Mouse (Mus musculus) embryonic facial prominence, embryonic 11.5 days (tissue): Measurements from ENCODE around the gene Tmem38b. TPM values are rescaled to one million over a fixed set of nuclear protein-coding genes. Genes with fewer than 3 reads are reported as not detected.

Experiments used
- ATAC-seq: fragments of 200-750 bp; cut with Nextera tagmentation; replicated peaks from 2 replicates; pipeline ENCODE4 v1.8.0; 2017; ENCODE audit warnings: low read depth; ENCODE audit not compliant: insufficient number of reproducible peaks, low FRiP score, low TSS enrichment
- DNase-seq: peaks from one replicate; pipeline ENCODE4 v3.0.0-alpha.2; 2015; ENCODE audit warnings: low spot score
- H3K27ac ChIP-seq: fragments of 300-500 bp; sonication (generic); replicated peaks from 2 replicates; pipeline ENCODE4 v1.5.1; 2014; ENCODE audit warnings: mild to moderate bottlenecking, low read depth, low read length, control low read depth
- H3K27me3 ChIP-seq: fragments of 300-500 bp; sonication (generic); 2 replicates; pipeline ENCODE4 v1.6.1; 2014; ENCODE audit warnings: mild to moderate bottlenecking, low read length, moderate library complexity, mixed read lengths; ENCODE audit not compliant: control insufficient read depth, insufficient read depth
- H3K36me3 ChIP-seq: fragments of 300-500 bp; sonication (generic); replicated peaks from 2 replicates; pipeline ENCODE4 v1.6.1; 2014; ENCODE audit warnings: low read depth, mild to moderate bottlenecking, low read length, moderate library complexity, mixed read lengths; ENCODE audit not compliant: control insufficient read depth, insufficient read depth
- H3K4me1 ChIP-seq: fragments of 300-500 bp; sonication (generic); 2 replicates; pipeline ENCODE4 v1.6.1; 2014; ENCODE audit warnings: low read length, mixed read lengths; ENCODE audit not compliant: control insufficient read depth, insufficient read depth
- H3K4me2 ChIP-seq: fragments of 300-500 bp; sonication (generic); 2 replicates; pipeline ENCODE4 v1.6.1; 2014; ENCODE audit warnings: low read depth, mild to moderate bottlenecking, control low read depth, low read length, moderate library complexity
- H3K4me3 ChIP-seq: fragments of 300-500 bp; sonication (generic); 2 replicates; pipeline ENCODE4 v1.5.1; 2014; ENCODE audit warnings: low read depth, low read length, control low read depth
- H3K9ac ChIP-seq: fragments of 300-500 bp; sonication (generic); replicated peaks from 2 replicates; pipeline ENCODE4 v1.6.1; 2014; ENCODE audit warnings: mild to moderate bottlenecking, control low read depth, low read length
- H3K9me3 ChIP-seq: fragments of 300-500 bp; sonication (generic); replicated peaks from 2 replicates; pipeline ENCODE4 v1.6.1; 2016; ENCODE audit warnings: mild to moderate bottlenecking, low read length, inconsistent platforms, mixed read lengths; ENCODE audit not compliant: control insufficient read depth
- WGBS: fragments of 180-500 bp; shearing (Covaris S2); extraction: QIAGEN DNeasy Blood & Tissue Kit; methylation state at CpG from one replicate; pipeline ENCODE4 v1.1.7; 2014; 5-methylcytosine and 5-hydroxymethylcytosine counted together
- polyA plus RNA-seq: library from polyadenylated mRNA; unstranded; fragments of >200 nt; fragmentation: Nextera tagmentation; extraction: Ambion mirVana; gene quantifications from 2 replicates; pipeline ENCODE4 v1.2.1, GENCODE M21; 2014

The Tmem38b gene
- polyA plus RNA-seq, 1 experiment from 2014 or later: 9.6 TPM

- no peak overlapping the region for H3K4me3 ChIP-seq
- H3K27ac ChIP-seq: no peak overlapping the region
- H3K4me1 ChIP-seq: no peaks in the 10 kb centered on the region
- no peak for DNase-seq
- ATAC-seq: no peak
- no peaks in the 10 kb centered on the region for H3K9me3 ChIP-seq
- H3K36me3 ChIP-seq: no peaks in the 10 kb centered on the region
- 94% methylated on average over 8 of the region's 8 CpGs for WGBS
- no peak overlapping the region for H3K9ac ChIP-seq
- no peaks in the 10 kb centered on the region for H3K27me3 ChIP-seq
- H3K4me2 ChIP-seq: no peak overlapping the region
Measured at GRCm38 (mm10) chr4:53848816-53849215, 23.0 kb downstream of the Tmem38b start.

GRCm38 (mm10) chr4:53849804-53850203 is 24.0 kb downstream of the Tmem38b start:
- Histone ChIP-seq H3K36me3 (no peaks in the 10 kb centered on the region), H3K4me1 (no peaks in the 10 kb centered on the region), H3K4me2 (no peak overlapping the region), H3K27me3 (no peaks in the 10 kb centered on the region), H3K27ac (no peak overlapping the region), H3K4me3 (no peak overlapping the region), H3K9ac (no peak overlapping the region), H3K9me3 (no peaks in the 10 kb centered on the region)
- no CpG with 5 or more reads among the region's 1 CpGs for WGBS
- no peak for DNase-seq
- ATAC-seq: no peak

GRCm38 (mm10) chr4:53853333-53853732 is 27.5 kb downstream of the Tmem38b start:
- 100% methylated on average over 1 of the region's 1 CpGs for WGBS
- H3K27ac ChIP-seq: no peak overlapping the region
- no peak overlapping the region for H3K4me3 ChIP-seq
- no peaks in the 10 kb centered on the region for H3K4me1 ChIP-seq
- H3K27me3 ChIP-seq: no peaks in the 10 kb centered on the region
- no peak for ATAC-seq
- no peak overlapping the region for H3K4me2 ChIP-seq
- H3K9me3 ChIP-seq: no peaks in the 10 kb centered on the region
- no peak overlapping the region for H3K9ac ChIP-seq
- no peaks in the 10 kb centered on the region for H3K36me3 ChIP-seq
- no peak for DNase-seq

DNA sequence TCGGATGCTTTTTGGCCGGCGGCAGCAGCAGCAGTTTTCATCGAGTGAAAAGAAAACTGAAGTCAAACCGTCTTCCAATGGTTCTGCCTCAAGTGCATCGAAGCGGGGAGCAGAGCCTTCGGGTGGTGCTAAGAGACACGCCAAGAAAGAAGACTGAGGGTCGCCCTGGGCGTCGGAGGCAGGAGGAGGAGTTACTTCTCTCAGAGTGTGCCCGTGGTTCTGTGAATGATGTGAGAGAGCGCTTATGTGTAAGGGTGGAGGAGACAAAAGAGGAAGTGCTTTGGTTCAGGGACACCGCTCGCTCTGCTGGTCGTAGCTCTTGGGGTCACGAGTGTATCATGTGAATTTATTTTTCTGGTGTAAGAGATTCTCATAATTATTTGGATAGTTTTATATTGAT is 34.1 kb downstream of the Tmem38b start:
- Histone ChIP-seq H3K27me3 (no peaks in the 10 kb centered on the region), H3K4me1 (no peaks in the 10 kb centered on the region), H3K4me2 (no peak overlapping the region), H3K36me3 (no peaks in the 10 kb centered on the region), H3K4me3 (no peak overlapping the region), H3K9ac (no peak overlapping the region), H3K9me3 (no peaks in the 10 kb centered on the region), H3K27ac (no peak overlapping the region)
- ATAC-seq (no peak), DNase-seq (no peak)
- WGBS: 41% methylated on average over 18 of the region's 18 CpGs

DNA sequence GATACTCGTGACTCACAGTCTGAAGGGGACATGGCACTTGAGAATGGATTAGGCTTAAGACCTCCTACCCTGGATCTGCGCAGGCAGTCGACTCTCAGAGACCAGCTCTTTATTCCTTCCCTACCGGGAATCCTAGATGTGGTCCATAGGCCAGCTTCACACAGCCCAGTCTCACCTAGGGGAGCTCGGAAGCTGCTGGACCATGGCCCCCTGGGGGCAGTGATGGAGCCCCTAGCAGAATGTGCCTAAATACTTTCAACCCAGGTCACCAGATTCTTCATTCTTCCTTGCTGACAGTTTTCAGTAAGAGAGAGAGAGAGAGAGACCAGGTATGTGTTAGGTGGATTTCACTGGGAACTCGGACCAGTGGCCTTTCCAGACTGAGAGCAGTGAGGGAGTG is 36.3 kb downstream of the Tmem38b start:
- no peaks in the 10 kb centered on the region for H3K27me3 ChIP-seq
- H3K4me3 ChIP-seq: no peak overlapping the region
- WGBS: 72% methylated on average over 6 of the region's 6 CpGs
- H3K9me3 ChIP-seq: no peaks in the 10 kb centered on the region
- ATAC-seq (no peak), DNase-seq (no peak)
- no peak overlapping the region for H3K4me2 ChIP-seq
- no peak overlapping the region for H3K9ac ChIP-seq
- H3K27ac ChIP-seq: no peak overlapping the region
- no peaks in the 10 kb centered on the region for H3K36me3 ChIP-seq
- H3K4me1 ChIP-seq: no peaks in the 10 kb centered on the region

DNA sequence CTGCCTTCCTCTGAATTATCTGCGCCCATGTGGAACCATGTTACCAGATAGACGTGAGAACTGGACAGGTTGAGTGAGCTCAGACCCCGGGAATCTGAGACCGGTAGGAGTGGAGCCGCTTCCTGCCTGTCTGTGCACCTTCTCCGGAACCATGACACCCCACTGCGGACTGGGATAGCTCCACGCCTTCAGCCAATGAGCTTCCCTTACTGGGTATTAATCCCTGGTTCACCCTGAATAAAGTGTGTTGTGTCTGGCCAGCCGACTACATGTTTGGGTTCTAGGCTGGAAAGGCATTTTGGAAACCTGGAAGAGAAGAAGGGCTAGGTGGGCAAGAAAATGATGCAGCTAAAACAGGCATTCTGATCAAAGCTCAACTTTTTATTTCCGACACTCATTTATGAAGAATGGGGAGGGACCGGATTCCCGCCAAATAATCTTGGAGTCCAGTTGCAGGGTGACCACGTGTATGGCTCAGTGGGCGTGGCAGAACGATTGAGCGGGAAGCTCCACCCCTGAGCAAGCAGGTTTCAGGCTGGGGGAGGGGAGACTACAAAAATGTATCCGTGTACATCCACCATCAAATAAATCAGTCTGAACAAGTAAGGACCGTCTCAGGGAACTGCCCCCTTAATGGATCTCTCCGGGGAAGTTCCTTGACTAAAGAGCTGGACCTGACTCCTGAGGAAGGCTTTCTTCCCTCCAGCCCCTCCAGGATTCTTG is 38.4 kb downstream of the Tmem38b start:
- 88% methylated on average over 19 of the region's 19 CpGs for WGBS
- H3K4me1 ChIP-seq: no peaks in the 10 kb centered on the region

DNA sequence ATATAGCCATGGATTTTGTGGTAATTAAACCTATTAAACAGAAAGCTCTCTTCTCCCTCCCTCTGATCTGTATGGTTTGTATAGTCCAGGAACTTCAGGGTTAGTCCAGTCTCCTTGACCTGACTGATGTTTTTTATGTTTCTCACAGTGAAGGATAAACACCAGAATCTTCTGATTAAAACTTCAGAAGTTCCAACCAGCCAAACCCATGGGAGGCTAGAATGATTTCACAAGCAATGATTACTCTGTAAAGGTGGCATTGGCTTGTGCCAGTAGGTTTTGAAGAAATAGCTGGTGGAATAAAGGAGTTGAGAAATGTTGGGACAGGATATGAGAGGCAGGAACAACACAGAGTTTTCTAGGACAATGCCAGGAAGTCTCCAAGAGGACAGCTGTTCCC is 40.6 kb downstream of the Tmem38b start:
- no peaks in the 10 kb centered on the region for H3K4me1 ChIP-seq
- no peak for DNase-seq
- no peaks in the 10 kb centered on the region for H3K36me3 ChIP-seq
- no peak overlapping the region for H3K4me2 ChIP-seq
- no peak for ATAC-seq
- no peak overlapping the region for H3K27ac ChIP-seq
- no peaks in the 10 kb centered on the region for H3K27me3 ChIP-seq
- H3K9ac ChIP-seq: no peak overlapping the region
- no peak overlapping the region for H3K4me3 ChIP-seq
- no peaks in the 10 kb centered on the region for H3K9me3 ChIP-seq

More for the DNA sequence above, 38.4 kb downstream of the Tmem38b start:
- Histone ChIP-seq H3K9me3 (no peaks in the 10 kb centered on the region), H3K27ac (no peak overlapping the region), H3K36me3 (no peaks in the 10 kb centered on the region), H3K4me3 (no peak overlapping the region), H3K9ac (no peak overlapping the region), H3K27me3 (no peaks in the 10 kb centered on the region), H3K4me2 (no peak overlapping the region)
- DNase-seq: no peak
- no peak for ATAC-seq

GRCm38 (mm10) chr4:53878542-53879417 is 52.9 kb downstream of the Tmem38b start:
- 0 out of 2 replicates have a peak overlapping the region, but pooled peaks have one; percentile 3 for H3K4me2 ChIP-seq
- no peak for ATAC-seq
- no peak overlapping the region for H3K9ac ChIP-seq
- no peaks in the 10 kb centered on the region for H3K9me3 ChIP-seq
- no peaks in the 10 kb centered on the region for H3K4me1 ChIP-seq
- peak; percentile 22 for DNase-seq
- H3K27me3 ChIP-seq: no peaks in the 10 kb centered on the region
- no peak overlapping the region for H3K4me3 ChIP-seq
- no peaks in the 10 kb centered on the region for H3K36me3 ChIP-seq
- H3K27ac ChIP-seq: no peak overlapping the region
- WGBS: 36% methylated on average over 24 of the region's 24 CpGs
